Mouse (Mus musculus): ENCODE measurements around the gene Tmco5. TPM values are rescaled to one million over a fixed set of nuclear protein-coding genes. Genes with fewer than 3 reads are reported as not detected.
"Not testable (repeated sequence)": the region's sequence is repeated elsewhere in the genome, so short reads cannot be mapped to it uniquely, and the experiment has no call there.

The Tmco5 gene
- polyA plus RNA-seq, 1 experiment from 2014 or later: not detected

GRCm38 (mm10) chr2:116924292-116924691 is 45.8 kb downstream of the Tmco5 start:
- no peak overlapping the region for H3K4me3 ChIP-seq (ENCODE audit: control insufficient read depth in 1 of 2, insufficient read depth in 1 of 2, low read depth in 1 of 2, low read length in 2 of 2)
- no peaks in the 10 kb centered on the region for H3K36me3 ChIP-seq (ENCODE audit: control insufficient read depth, insufficient read depth, low read length)
- H3K9ac ChIP-seq (ENCODE audit: low read length): no peak overlapping the region
- no peak overlapping the region for H3K4me2 ChIP-seq (ENCODE audit: low read length)
- H3K27ac ChIP-seq (replicated peaks in 1 of 2; ENCODE audit: control insufficient read depth in 1 of 2, insufficient read depth in 1 of 2, low read depth in 2 of 2, low read length in 2 of 2): no peak overlapping the region
- WGBS: 81% methylated on average over 7 of the region's 7 CpGs
- H3K9me3 ChIP-seq (ENCODE audit: control insufficient read depth, low read length): peaks cover 3% of the 10 kb centered on the region; the same call in 1 of the 2 replicates
- ATAC-seq (ENCODE audit: insufficient number of reproducible peaks, insufficient read depth, low FRiP score, low read depth): no peak
- no peaks in the 10 kb centered on the region for H3K27me3 ChIP-seq (ENCODE audit: control insufficient read depth, insufficient read depth, low read length)
- peaks cover 0 to 10% of the 10 kb centered on the region in 2 experiments; a peak in 1 of 4 replicates for H3K4me1 ChIP-seq (ENCODE audit: control insufficient read depth in 2 of 2, insufficient read depth in 2 of 2, low read length in 2 of 2)

- Histone ChIP-seq H3K4me3 (ENCODE audit: control insufficient read depth in 1 of 2, insufficient read depth in 1 of 2, low read depth in 1 of 2, low read length in 2 of 2) (no peak overlapping the region), H3K27me3 (ENCODE audit: control insufficient read depth, insufficient read depth, low read length) (no peaks in the 10 kb centered on the region), H3K9me3 (ENCODE audit: control insufficient read depth, low read length) (peaks cover 3% of the 10 kb centered on the region; the same call in 1 of the 2 replicates), H3K27ac (replicated peaks in 1 of 2; ENCODE audit: control insufficient read depth in 1 of 2, insufficient read depth in 1 of 2, low read depth in 2 of 2, low read length in 2 of 2) (no peak overlapping the region), H3K4me2 (ENCODE audit: low read length) (no peak overlapping the region), H3K9ac (ENCODE audit: low read length) (no peak overlapping the region), H3K36me3 (ENCODE audit: control insufficient read depth, insufficient read depth, low read length) (no peaks in the 10 kb centered on the region), H3K4me1 (ENCODE audit: control insufficient read depth in 2 of 2, insufficient read depth in 2 of 2, low read length in 2 of 2) (peaks cover 0 to 10% of the 10 kb centered on the region in 2 experiments; a peak in 1 of 4 replicates)
- no peak for ATAC-seq (ENCODE audit: insufficient number of reproducible peaks, insufficient read depth, low FRiP score, low read depth)
- WGBS: 72% methylated on average over 5 of the region's 5 CpGs
Measured at GRCm38 (mm10) chr2:116925230-116925629, 46.7 kb downstream of the Tmco5 start.

- Histone ChIP-seq H3K27me3 (ENCODE audit: control insufficient read depth, insufficient read depth, low read length) (no peaks in the 10 kb centered on the region), H3K4me2 (ENCODE audit: low read length) (no peak overlapping the region), H3K9ac (ENCODE audit: low read length) (no peak overlapping the region), H3K36me3 (ENCODE audit: control insufficient read depth, insufficient read depth, low read length) (no peaks in the 10 kb centered on the region), H3K9me3 (ENCODE audit: control insufficient read depth, low read length) (no peaks in the 10 kb centered on the region), H3K4me3 (ENCODE audit: control insufficient read depth in 1 of 2, insufficient read depth in 1 of 2, low read depth in 1 of 2, low read length in 2 of 2) (no peak overlapping the region), H3K27ac (replicated peaks in 1 of 2; ENCODE audit: control insufficient read depth in 1 of 2, insufficient read depth in 1 of 2, low read depth in 2 of 2, low read length in 2 of 2) (no peak overlapping the region), H3K4me1 (ENCODE audit: control insufficient read depth in 2 of 2, insufficient read depth in 2 of 2, low read length in 2 of 2) (no peaks in the 10 kb centered on the region; a peak in 1 of 4 replicates)
- 76% methylated on average over 7 of the region's 7 CpGs for WGBS
- no peak for ATAC-seq (ENCODE audit: insufficient number of reproducible peaks, insufficient read depth, low FRiP score, low read depth)
Measured at GRCm38 (mm10) chr2:116932218-116932617, 53.7 kb downstream of the Tmco5 start.

GRCm38 (mm10) chr2:116934236-116934635 is 55.7 kb downstream of the Tmco5 start:
- not testable (repeated sequence) for H3K4me1 ChIP-seq (ENCODE audit: control insufficient read depth in 2 of 2, insufficient read depth in 2 of 2, low read length in 2 of 2); H3K9ac ChIP-seq (ENCODE audit: low read length); H3K4me3 ChIP-seq (ENCODE audit: control insufficient read depth in 1 of 2, insufficient read depth in 1 of 2, low read depth in 1 of 2, low read length in 2 of 2); H3K36me3 ChIP-seq (ENCODE audit: control insufficient read depth, insufficient read depth, low read length); ATAC-seq (ENCODE audit: insufficient number of reproducible peaks, insufficient read depth, low FRiP score, low read depth); H3K27me3 ChIP-seq (ENCODE audit: control insufficient read depth, insufficient read depth, low read length); H3K4me2 ChIP-seq (ENCODE audit: low read length); H3K9me3 ChIP-seq (ENCODE audit: control insufficient read depth, low read length); H3K27ac ChIP-seq (replicated peaks in 1 of 2; ENCODE audit: control insufficient read depth in 1 of 2, insufficient read depth in 1 of 2, low read depth in 2 of 2, low read length in 2 of 2)
- 91% methylated on average over 1 of the region's 1 CpGs for WGBS

- H3K9ac ChIP-seq (ENCODE audit: low read length): no peak overlapping the region
- no peak overlapping the region for H3K27ac ChIP-seq (replicated peaks in 1 of 2; ENCODE audit: control insufficient read depth in 1 of 2, insufficient read depth in 1 of 2, low read depth in 2 of 2, low read length in 2 of 2)
- H3K4me1 ChIP-seq (ENCODE audit: control insufficient read depth in 2 of 2, insufficient read depth in 2 of 2, low read length in 2 of 2): no peaks in the 10 kb centered on the region; a peak in 1 of 4 replicates
- H3K36me3 ChIP-seq (ENCODE audit: control insufficient read depth, insufficient read depth, low read length): no peaks in the 10 kb centered on the region
- no peak for ATAC-seq (ENCODE audit: insufficient number of reproducible peaks, insufficient read depth, low FRiP score, low read depth)
- H3K9me3 ChIP-seq (ENCODE audit: control insufficient read depth, low read length): no peaks in the 10 kb centered on the region
- no peak overlapping the region for H3K4me3 ChIP-seq (ENCODE audit: control insufficient read depth in 1 of 2, insufficient read depth in 1 of 2, low read depth in 1 of 2, low read length in 2 of 2)
- H3K27me3 ChIP-seq (ENCODE audit: control insufficient read depth, insufficient read depth, low read length): no peaks in the 10 kb centered on the region
- H3K4me2 ChIP-seq (ENCODE audit: low read length): no peak overlapping the region
Measured at GRCm38 (mm10) chr2:116934776-116935175, 56.3 kb downstream of the Tmco5 start.

GRCm38 (mm10) chr2:116936371-116936770 is 57.9 kb downstream of the Tmco5 start:
- no peak for ATAC-seq (ENCODE audit: insufficient number of reproducible peaks, insufficient read depth, low FRiP score, low read depth)
- Histone ChIP-seq H3K4me1 (ENCODE audit: control insufficient read depth in 2 of 2, insufficient read depth in 2 of 2, low read length in 2 of 2) (no peaks in the 10 kb centered on the region; a peak in 1 of 4 replicates), H3K27ac (replicated peaks in 1 of 2; ENCODE audit: control insufficient read depth in 1 of 2, insufficient read depth in 1 of 2, low read depth in 2 of 2, low read length in 2 of 2) (no peak overlapping the region), H3K9me3 (ENCODE audit: control insufficient read depth, low read length) (no peaks in the 10 kb centered on the region), H3K27me3 (ENCODE audit: control insufficient read depth, insufficient read depth, low read length) (no peaks in the 10 kb centered on the region), H3K9ac (ENCODE audit: low read length) (no peak overlapping the region), H3K4me2 (ENCODE audit: low read length) (no peak overlapping the region), H3K4me3 (ENCODE audit: control insufficient read depth in 1 of 2, insufficient read depth in 1 of 2, low read depth in 1 of 2, low read length in 2 of 2) (no peak overlapping the region), H3K36me3 (ENCODE audit: control insufficient read depth, insufficient read depth, low read length) (no peaks in the 10 kb centered on the region)
- 51% methylated on average over 2 of the region's 2 CpGs for WGBS

- no peak overlapping the region for H3K4me2 ChIP-seq (ENCODE audit: low read length)
- H3K4me1 ChIP-seq (ENCODE audit: control insufficient read depth in 2 of 2, insufficient read depth in 2 of 2, low read length in 2 of 2): peaks cover under 1 to 1% of the 10 kb centered on the region in 2 experiments; a peak in 2 of 4 replicates
- H3K27ac ChIP-seq (replicated peaks in 1 of 2; ENCODE audit: control insufficient read depth in 1 of 2, insufficient read depth in 1 of 2, low read depth in 2 of 2, low read length in 2 of 2): no peak overlapping the region
- WGBS: 90% methylated on average over 1 of the region's 1 CpGs
- H3K36me3 ChIP-seq (ENCODE audit: control insufficient read depth, insufficient read depth, low read length): no peaks in the 10 kb centered on the region
- no peak overlapping the region for H3K9ac ChIP-seq (ENCODE audit: low read length)
- H3K9me3 ChIP-seq (ENCODE audit: control insufficient read depth, low read length): no peaks in the 10 kb centered on the region
- no peak overlapping the region for H3K4me3 ChIP-seq (ENCODE audit: control insufficient read depth in 1 of 2, insufficient read depth in 1 of 2, low read depth in 1 of 2, low read length in 2 of 2)
- no peak for ATAC-seq (ENCODE audit: insufficient number of reproducible peaks, insufficient read depth, low FRiP score, low read depth)
- no peaks in the 10 kb centered on the region for H3K27me3 ChIP-seq (ENCODE audit: control insufficient read depth, insufficient read depth, low read length)
Measured at GRCm38 (mm10) chr2:116937166-116937565, 58.7 kb downstream of the Tmco5 start.

GRCm38 (mm10) chr2:116941816-116942215 is 63.3 kb downstream of the Tmco5 start:
- H3K36me3 ChIP-seq (ENCODE audit: control insufficient read depth, insufficient read depth, low read length): no peaks in the 10 kb centered on the region
- WGBS: 88% methylated on average over 3 of the region's 3 CpGs
- H3K27ac ChIP-seq (replicated peaks in 1 of 2; ENCODE audit: control insufficient read depth in 1 of 2, insufficient read depth in 1 of 2, low read depth in 2 of 2, low read length in 2 of 2): no peak overlapping the region
- ATAC-seq (ENCODE audit: insufficient number of reproducible peaks, insufficient read depth, low FRiP score, low read depth): no peak
- peaks cover 5 to 10% of the 10 kb centered on the region in 2 experiments; a peak in 3 of 4 replicates for H3K4me1 ChIP-seq (ENCODE audit: control insufficient read depth in 2 of 2, insufficient read depth in 2 of 2, low read length in 2 of 2)
- H3K4me2 ChIP-seq (ENCODE audit: low read length): no peak overlapping the region
- H3K27me3 ChIP-seq (ENCODE audit: control insufficient read depth, insufficient read depth, low read length): no peaks in the 10 kb centered on the region
- no peak overlapping the region for H3K4me3 ChIP-seq (ENCODE audit: control insufficient read depth in 1 of 2, insufficient read depth in 1 of 2, low read depth in 1 of 2, low read length in 2 of 2)
- H3K9ac ChIP-seq (ENCODE audit: low read length): no peak overlapping the region
- H3K9me3 ChIP-seq (ENCODE audit: control insufficient read depth, low read length): no peaks in the 10 kb centered on the region
